Mouse (Mus musculus): ENCODE results near the gene Ddx41. TPM values are rescaled to one million over a fixed set of nuclear protein-coding genes. Genes with fewer than 3 reads are reported as not detected.

Gene Ddx41
- polyA plus RNA-seq, 1 experiment: 61.1 TPM

DNA sequence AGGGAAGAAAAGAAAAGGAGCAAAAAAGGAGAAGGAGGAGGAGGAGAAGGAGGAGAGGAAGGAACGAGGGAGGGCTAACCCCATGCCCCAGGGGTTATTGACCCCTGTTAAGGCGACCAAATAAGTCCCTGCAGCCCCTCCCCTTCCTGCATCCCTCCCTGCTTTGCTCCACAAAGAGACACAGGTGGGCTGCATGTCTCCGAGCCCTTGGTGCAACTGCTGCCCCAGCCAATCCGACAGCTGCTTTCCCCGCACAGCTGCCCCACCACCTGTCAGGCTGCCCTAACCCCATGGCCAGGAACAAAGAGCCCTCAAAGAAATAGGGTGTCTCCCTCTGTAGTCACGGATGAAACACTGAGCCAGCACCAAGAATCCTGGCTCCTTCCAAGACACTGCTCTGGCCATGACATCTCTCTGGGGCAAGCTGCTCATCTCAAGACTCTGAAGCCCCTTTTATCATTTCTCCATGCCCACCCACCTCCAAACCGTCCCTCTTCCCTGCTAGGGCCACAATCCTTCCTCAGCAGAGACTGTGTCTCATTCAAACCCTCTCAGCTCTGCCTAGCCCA, 51.9 kb downstream of the Ddx41 start:
- TF ChIP-seq POLR2A (IDR thresholded peaks at IDR 0.05; ENCODE audit: borderline replicate concordance, extremely low read depth, low read depth, low read length) (no peak), CTCF (IDR thresholded peaks at IDR 0.05; ENCODE audit: insufficient read depth, low read length) (no peak)
- DNase-seq: no peak
- WGBS: 64% methylated on average over 7 of the region's 7 CpGs
- Histone ChIP-seq H3K4me3 (replicated peaks; ENCODE audit: extremely low read depth, low read depth, low read length) (no peak overlapping the region), H3K4me1 (ENCODE audit: control insufficient read depth, insufficient read depth, low read length) (peaks cover 7% of the 10 kb centered on the region)

DNA sequence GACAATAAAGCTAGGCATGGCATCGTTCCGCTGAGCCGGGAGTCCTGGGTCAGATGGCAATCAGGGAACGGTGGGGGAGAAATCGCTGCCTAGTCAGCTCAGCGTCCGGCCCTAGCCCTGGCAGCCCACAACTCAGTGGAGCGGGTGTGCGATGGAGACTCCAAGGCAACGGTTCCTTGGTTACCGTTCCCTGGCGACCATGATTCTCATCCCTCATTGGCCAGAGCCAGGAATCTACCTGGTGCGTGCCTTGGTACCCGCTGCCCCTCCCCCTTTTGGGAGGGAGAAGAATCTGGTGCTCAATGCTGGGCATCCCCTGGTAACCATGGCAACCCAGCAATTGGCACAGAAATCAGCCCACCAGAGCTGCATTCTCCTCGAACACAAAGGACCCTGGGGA, 52.9 kb downstream of the Ddx41 start:
- 41% methylated on average over 15 of the region's 15 CpGs for WGBS

GRCm38 (mm10) chr13:55483071-55483470, 53.4 kb downstream of the Ddx41 start:
- 34% methylated on average over 9 of the region's 9 CpGs for WGBS
- TF ChIP-seq CTCF (IDR thresholded peaks at IDR 0.05; ENCODE audit: insufficient read depth, low read length): no peak
- TF ChIP-seq POLR2A (IDR thresholded peaks at IDR 0.05; ENCODE audit: borderline replicate concordance, extremely low read depth, low read depth, low read length): no peak
- no peak for DNase-seq
- H3K4me1 ChIP-seq (ENCODE audit: control insufficient read depth, insufficient read depth, low read length): peaks cover 10% of the 10 kb centered on the region
- H3K4me3 ChIP-seq (replicated peaks; ENCODE audit: extremely low read depth, low read depth, low read length): no peak overlapping the region

More for the DNA sequence above, 52.9 kb downstream of the Ddx41 start:
- H3K4me1 ChIP-seq (ENCODE audit: control insufficient read depth, insufficient read depth, low read length): peaks cover 11% of the 10 kb centered on the region
- no peak overlapping the region for H3K4me3 ChIP-seq (replicated peaks; ENCODE audit: extremely low read depth, low read depth, low read length)
- no peak for DNase-seq
- no peak for TF ChIP-seq CTCF (IDR thresholded peaks at IDR 0.05; ENCODE audit: insufficient read depth, low read length)
- no peak for TF ChIP-seq POLR2A (IDR thresholded peaks at IDR 0.05; ENCODE audit: borderline replicate concordance, extremely low read depth, low read depth, low read length)

DNA sequence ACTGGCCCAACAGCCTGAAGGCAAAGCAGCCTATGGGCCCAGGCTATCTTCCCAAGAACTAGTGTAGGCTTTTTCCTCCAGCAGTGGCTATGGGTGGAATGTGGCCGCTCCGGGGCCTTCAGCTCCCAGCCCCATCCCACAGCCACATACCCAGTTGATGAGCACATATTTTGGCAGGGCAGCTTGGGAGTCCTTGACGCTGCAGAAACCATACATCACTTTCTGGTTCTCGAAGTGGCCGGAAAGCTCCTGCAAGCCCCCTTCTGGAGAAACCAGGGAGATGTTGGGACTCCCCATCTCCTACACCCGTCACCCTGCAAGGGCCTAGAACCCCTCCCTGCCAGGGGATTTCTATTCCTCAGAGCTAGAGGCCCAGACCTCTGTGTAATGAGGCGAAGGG, 53.9 kb downstream of the Ddx41 start:
- WGBS: 63% methylated on average over 7 of the region's 7 CpGs
- H3K4me3 ChIP-seq (replicated peaks; ENCODE audit: extremely low read depth, low read depth, low read length): no peak overlapping the region
- no peak for TF ChIP-seq CTCF (IDR thresholded peaks at IDR 0.05; ENCODE audit: insufficient read depth, low read length)
- no peak for TF ChIP-seq POLR2A (IDR thresholded peaks at IDR 0.05; ENCODE audit: borderline replicate concordance, extremely low read depth, low read depth, low read length)
- DNase-seq: no peak
- peaks cover 9% of the 10 kb centered on the region for H3K4me1 ChIP-seq (ENCODE audit: control insufficient read depth, insufficient read depth, low read length)

Other genes starting within 250 kb of the Ddx41 start
- 216 and 247 TPM in 2 replicates for gene Prelid1, start 216.2 kb downstream of the Ddx41 start, polyA plus RNA-seq (2012; rRNA removed)
- 60.4 and 69.2 TPM in 2 replicates for gene Rab24, start 214.7 kb downstream of the Ddx41 start, polyA plus RNA-seq (2012; rRNA removed)
- gene Mxd3, start 206.8 kb downstream of the Ddx41 start, polyA plus RNA-seq (2012; rRNA removed): 1.5 and 2.7 TPM in 2 replicates
- 76.2 and 80.8 TPM in 2 replicates for gene Lman2, start 173.9 kb downstream of the Ddx41 start, polyA plus RNA-seq (2012; rRNA removed)
- 11.7 and 11.8 TPM in 2 replicates for gene Rgs14, start 166.9 kb downstream of the Ddx41 start, polyA plus RNA-seq (2012; rRNA removed)
- 0.28 and 1.7 TPM in 2 replicates for gene Slc34a1, start 138.5 kb downstream of the Ddx41 start, polyA plus RNA-seq (2012; rRNA removed)
- gene Pfn3, start 121.4 kb downstream of the Ddx41 start, polyA plus RNA-seq (2012; rRNA removed): not detected in 2 replicates
- 0.19 and 0.36 TPM in 2 replicates for gene F12, start 109.9 kb downstream of the Ddx41 start, polyA plus RNA-seq (2012; rRNA removed)
- gene Grk6, start 91.6 kb downstream of the Ddx41 start, polyA plus RNA-seq (2012; rRNA removed): 45.2 and 55.5 TPM in 2 replicates
- gene Prr7, start 72.4 kb downstream of the Ddx41 start, polyA plus RNA-seq (2012; rRNA removed): 5.6 and 9.6 TPM in 2 replicates
- 20.6 and 21.6 TPM in 2 replicates for gene Dbn1, start 48.5 kb downstream of the Ddx41 start, polyA plus RNA-seq (2012; rRNA removed)
- 72.1 and 80.5 TPM in 2 replicates for gene Pdlim7, start 23.0 kb downstream of the Ddx41 start, polyA plus RNA-seq (2012; rRNA removed)
- 39.8 TPM in 2 replicates for gene Dok3, start 7.4 kb downstream of the Ddx41 start, polyA plus RNA-seq (2012; rRNA removed)
- gene Fam193b, start 34.5 kb upstream of the Ddx41 start, polyA plus RNA-seq (2012; rRNA removed): 142 and 151 TPM in 2 replicates
- gene Tmed9, start 37.1 kb upstream of the Ddx41 start, polyA plus RNA-seq (2012; rRNA removed): 59.3 and 81.6 TPM in 2 replicates
- 21.2 TPM in 2 replicates for gene B4galt7, start 63.2 kb upstream of the Ddx41 start, polyA plus RNA-seq (2012; rRNA removed)
- 16.3 and 25.3 TPM in 2 replicates for gene Caml, start 86.3 kb upstream of the Ddx41 start, polyA plus RNA-seq (2012; rRNA removed)
- 9.9 and 15.8 TPM in 2 replicates for gene Ddx46, start 98.4 kb upstream of the Ddx41 start, polyA plus RNA-seq (2012; rRNA removed)
- gene B230219D22Rik, start 156.5 kb upstream of the Ddx41 start, polyA plus RNA-seq (2012; rRNA removed): 33.2 and 42.0 TPM in 2 replicates
- gene Txndc15, start 178.0 kb upstream of the Ddx41 start, polyA plus RNA-seq (2012; rRNA removed): 37.1 and 39.1 TPM in 2 replicates
- 29.4 and 33.0 TPM in 2 replicates for gene Pcbd2, start 190.7 kb upstream of the Ddx41 start, polyA plus RNA-seq (2012; rRNA removed)
- 0.19 TPM in 1 of 2 replicates, not detected in the other for gene Catsper3, start 247.9 kb upstream of the Ddx41 start, polyA plus RNA-seq (2012; rRNA removed)

All from lung, adult 2 months (tissue).